Mouse (Mus musculus) liver, embryonic 14.5 days (tissue): ENCODE measurements around the gene Cd302.

ENCODE experiments used
- CTCF ChIP-seq: IDR thresholded peaks from 2 replicates; pipeline ENCODE4 v1.5.1; 2016; ENCODE audit warnings: antibody characterized with exemption, low read depth, control low read depth
- EP300 ChIP-seq: IDR thresholded peaks from 2 replicates; pipeline ENCODE4 v1.6.1; 2016; ENCODE audit warnings: antibody characterized with exemption, low read depth

GRCm38 (mm10) chr2:60326948-60327347 lies 42.7 kb upstream of the Cd302 start:
- no peak for TF ChIP-seq CTCF
- TF ChIP-seq EP300, result no peak
